Mouse (Mus musculus) lung, postnatal 4 days (tissue): ENCODE results near the gene Creld1.

Source experiments
- DNase-seq, 2 experiments: peaks; one replicate each; pipeline ENCODE4 v3.0.0; 2021

Gene Creld1

GRCm38 (mm10) chr6:113483100-113483615, at the start of gene Creld1:
Gene Creld1 (plus strand): TSS chr6:113483297.
- DNase-seq: peak; percentile 94 to 96

DNA sequence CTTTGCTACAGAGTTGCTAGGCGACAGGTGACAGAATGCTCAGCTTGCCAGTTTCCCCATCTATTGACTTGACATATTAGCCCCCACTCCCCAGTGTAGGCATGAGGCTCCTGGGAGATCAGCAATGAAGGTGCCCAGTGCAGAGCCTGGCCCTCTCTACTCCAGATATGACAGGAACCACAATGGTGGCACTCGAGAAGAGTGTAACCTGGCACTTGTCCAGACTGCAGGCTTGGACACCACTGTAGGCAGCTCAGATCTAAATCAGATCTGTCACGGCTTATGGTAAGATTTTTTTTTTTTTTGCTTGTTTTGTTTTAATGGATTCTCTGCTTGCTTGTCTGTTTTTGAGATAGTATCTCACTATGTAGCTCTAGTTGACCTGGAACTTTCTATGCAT, 49.4 kb upstream of the Creld1 start:
- no peak for DNase-seq

DNA sequence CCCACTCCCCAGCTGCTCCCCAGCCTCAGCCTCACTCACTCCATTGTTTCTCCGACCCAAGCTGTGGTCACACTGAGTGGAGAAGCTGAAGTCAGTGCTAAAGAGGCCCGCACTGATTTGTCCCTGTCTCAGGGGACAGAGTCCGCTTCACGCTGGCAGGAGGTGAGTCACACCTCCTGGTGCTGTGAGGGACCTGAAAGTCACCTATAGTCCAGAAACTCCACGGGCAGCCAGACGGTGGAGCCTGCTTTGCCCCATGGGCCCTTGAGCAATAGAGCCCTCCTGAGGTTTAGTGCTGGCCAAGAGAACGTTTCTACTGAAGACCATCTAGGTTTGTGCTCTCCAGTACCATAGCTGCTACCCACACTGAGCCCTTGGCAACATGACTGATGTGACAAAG, 48.4 kb upstream of the Creld1 start:
- DNase-seq: no peak

DNA sequence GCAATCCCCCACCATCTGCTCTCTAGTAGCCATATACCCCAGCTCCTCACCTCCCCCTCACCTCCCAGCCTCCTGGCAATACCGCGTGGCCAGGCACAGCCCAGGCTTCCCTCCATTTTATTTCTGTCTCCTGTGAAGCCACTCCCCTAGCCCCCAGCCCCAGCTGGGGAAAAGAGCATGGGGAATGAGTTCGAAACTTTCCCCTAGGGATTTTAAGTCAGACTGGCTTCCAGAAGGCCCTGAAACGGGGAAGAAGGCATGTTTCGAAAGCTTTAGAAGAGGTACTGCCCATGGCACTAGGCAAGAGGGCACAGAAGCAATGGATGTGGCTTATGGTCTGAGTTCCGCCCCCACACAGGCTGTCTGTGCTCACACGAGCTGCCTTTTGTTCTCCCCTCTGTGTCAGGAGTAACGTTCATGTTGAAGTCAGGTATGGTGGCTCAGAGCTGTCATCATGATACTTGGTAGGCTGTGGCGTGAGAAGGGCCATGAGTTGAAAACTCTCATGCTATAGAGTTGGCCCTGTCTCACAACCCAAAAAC, 47.4 kb upstream of the Creld1 start, which contains the start of gene Cidec:
Cidec (minus strand) TSS at position 97 of the 542 bp plus-strand sequence.
- DNase-seq: peak in 1 of 2 experiments; percentile 40

DNA sequence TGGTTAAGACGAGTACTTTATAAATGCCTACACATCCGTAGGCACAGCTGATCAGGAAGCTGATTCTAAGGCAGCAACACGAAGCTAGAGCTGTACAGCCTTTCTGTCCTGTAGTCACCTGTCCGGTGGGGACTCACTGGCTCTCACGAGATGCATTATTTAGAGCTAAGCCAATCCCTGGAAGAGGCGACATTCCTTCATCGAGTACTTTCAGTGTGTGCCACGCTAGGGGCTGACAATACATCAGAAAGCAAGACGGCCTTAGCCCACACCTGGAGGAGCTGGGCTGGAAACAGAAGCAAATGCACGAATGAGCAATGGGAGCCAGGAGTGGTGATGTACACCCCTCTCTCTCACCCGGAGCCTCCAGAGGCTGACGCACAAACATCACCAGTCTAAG, 46.0 kb upstream of the Creld1 start:
- no peak for DNase-seq

DNA sequence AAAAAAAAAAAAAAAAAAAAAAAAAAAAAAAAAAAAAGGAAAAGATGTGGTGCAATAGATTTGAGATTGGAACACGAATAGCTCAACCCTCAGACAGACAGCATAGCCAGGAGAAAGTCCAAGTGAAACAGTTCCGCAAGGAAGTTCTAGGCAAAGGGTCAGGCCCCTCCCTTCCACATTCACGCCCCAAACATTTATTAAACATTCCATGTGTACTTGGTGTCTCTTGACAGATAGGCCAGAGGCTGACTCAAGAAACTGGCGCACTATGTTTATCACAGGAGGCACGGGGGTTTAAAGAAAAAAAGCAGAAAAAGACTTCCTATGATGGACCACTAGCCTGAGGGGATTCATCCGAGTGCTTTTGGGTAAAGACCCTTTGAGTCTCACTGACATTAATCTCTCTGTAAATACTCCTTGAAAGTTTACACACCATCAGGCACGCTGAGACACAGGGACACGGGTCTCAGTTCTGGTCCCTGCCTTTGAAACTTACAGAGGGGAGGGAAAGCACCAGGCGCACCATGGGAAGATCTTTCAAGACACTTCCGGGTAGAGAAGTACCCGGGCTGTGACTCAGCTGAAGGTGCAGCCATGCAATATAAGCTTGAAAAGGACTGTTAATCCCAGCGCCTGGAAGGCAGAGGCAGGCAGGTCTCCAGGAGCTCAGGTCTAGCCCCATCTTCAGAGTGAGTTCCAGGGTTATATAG, 44.2 kb upstream of the Creld1 start:
- no peak for DNase-seq

DNA sequence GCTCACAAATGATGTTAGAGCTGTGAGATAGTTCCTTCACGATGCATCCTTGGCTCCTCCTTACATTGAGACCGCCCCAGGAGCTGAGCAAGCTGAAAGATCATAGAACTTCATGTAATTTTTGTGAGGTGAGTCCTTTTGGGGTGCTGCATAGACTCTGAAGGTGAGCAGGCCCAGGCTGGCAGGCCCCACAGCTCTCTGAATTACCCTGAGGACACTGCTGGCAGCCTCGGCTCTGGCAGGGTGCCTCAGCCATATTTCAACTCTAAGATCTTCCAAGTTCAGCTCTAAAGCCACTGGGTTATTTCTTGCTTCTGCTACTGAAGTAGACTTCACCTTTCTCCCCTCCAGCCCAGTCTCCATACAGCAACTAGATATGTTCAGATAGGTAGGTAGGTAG, 42.4 kb upstream of the Creld1 start:
- no peak for DNase-seq

GRCm38 (mm10) chr6:113441147-113441680, 41.9 kb upstream of the Creld1 start:
- peak in 1 of 2 experiments; percentile 76 for DNase-seq

GRCm38 (mm10) chr6:113442087-113442441, 41.0 kb upstream of the Creld1 start:
- DNase-seq: no peak

GRCm38 (mm10) chr6:113442442-113443090, 40.5 kb upstream of the Creld1 start, which contains the start of gene Jagn1:
Gene Jagn1 (plus strand): TSS chr6:113442569.
- peak; percentile 90 to 93 for DNase-seq

GRCm38 (mm10) chr6:113443091-113443490, 40.0 kb upstream of the Creld1 start:
- DNase-seq: no peak

- no peak for DNase-seq
These were observed 38.7 kb upstream of the Creld1 start for GRCm38 (mm10) chr6:113444207-113444965.

GRCm38 (mm10) chr6:113447639-113448038, 35.5 kb upstream of the Creld1 start:
- DNase-seq: no peak

DNA sequence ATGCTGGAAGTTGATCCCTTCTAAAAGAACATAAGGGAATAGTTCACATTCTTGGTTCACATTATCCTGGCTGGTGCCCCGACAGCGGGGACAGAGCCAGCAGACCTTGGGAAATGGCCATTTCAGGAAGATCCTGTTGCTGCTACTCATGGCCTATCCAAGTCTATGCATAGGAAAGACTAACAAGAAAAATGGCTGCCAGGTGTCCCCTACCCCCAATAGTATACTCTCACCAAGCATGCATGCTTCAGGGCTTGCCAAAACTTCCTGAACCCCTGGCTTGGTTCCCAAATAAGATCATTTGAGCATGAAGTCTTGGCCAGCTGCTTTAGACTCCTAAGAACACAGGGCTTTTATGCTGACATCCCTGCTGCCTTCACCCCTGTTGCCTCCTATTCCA, 31.3 kb upstream of the Creld1 start:
- DNase-seq: no peak

DNA sequence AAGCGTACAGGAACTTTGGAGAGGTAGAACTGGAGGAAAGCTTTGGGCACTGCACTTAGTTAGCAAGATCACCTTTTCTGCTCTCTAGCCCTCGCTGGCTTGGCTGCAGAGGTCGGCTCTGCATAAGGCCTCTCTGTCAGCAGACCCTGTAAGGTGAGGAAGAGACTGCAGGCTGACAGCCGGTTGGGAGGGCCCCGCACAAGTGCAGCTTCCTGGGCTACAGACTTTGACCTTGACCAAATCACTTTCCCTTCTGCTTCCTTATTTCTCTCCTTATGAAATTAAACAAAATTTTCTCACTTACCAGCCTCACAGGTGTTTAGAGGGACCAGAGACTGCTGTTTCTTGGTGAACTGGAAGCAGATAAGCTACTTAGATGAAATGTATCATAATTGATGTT, 28.1 kb upstream of the Creld1 start:
- DNase-seq: no peak

DNA sequence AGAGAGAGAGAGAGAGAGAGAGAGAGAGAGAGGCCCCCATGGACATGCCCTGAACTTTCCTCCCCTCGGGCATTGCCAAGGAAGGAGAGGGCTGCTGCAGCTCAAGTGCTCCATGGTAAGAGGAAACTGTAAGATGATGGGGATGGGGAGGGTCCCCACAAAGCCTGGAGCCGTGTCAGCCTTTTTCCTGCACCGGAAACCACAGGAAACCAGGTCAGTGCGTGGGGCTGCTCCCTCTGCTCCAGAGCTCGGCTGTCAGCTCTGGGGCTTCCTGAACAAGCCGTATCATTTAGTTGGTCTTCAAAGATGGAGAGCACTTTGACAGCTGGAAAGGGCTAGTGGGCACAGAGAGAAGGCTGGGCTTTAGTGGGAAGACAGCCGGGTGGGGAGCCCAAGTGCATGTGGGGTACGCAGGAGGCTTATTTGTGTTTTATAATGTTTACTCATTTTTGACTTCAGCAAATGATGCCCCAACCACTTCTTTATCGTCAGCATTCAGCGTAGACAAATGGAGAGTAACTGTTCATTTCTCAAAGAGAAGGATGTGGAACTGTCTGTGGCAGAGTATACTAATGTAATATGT, 25.1 kb upstream of the Creld1 start, which contains the start of gene Il17re:
Il17re (plus strand) TSS at position 533 of the 583 bp plus-strand sequence.
- DNase-seq: no peak

GRCm38 (mm10) chr6:113458635-113459034, 24.5 kb upstream of the Creld1 start:
- peak; percentile 65 to 75 for DNase-seq

- DNase-seq: no peak
These were observed 19.1 kb upstream of the Creld1 start for GRCm38 (mm10) chr6:113464040-113464439.

- DNase-seq: peak; percentile 21 to 44
These were observed 17.5 kb upstream of the Creld1 start for GRCm38 (mm10) chr6:113465602-113466001.

- no peak for DNase-seq
These were observed 14.6 kb upstream of the Creld1 start for GRCm38 (mm10) chr6:113468512-113468911.

GRCm38 (mm10) chr6:113469021-113469420, 14.1 kb upstream of the Creld1 start:
- DNase-seq: peak; percentile 69 to 85

DNA sequence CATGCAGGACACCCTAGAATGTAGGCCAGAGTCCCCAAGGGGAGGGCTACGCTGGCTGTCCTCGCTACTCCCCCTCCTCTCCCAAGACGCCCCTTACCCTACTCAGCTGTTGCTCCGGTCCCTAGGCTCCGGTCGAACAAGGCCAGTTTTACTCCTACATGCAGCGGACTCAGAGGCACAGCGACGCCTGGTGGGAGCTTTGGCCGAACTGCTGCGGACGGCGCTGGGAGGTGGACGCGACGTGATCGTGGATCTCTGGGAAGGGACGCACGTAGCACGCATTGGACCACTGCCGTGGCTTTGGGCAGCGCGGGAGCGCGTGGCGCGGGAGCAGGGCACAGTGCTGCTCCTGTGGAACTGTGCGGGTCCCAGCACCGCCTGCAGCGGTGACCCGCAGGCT, 13.7 kb upstream of the Creld1 start:
- peak; percentile 82 to 87 for DNase-seq
